Mouse (Mus musculus): ENCODE results near the gene Nkpd1. TPM values are rescaled to one million over a fixed set of nuclear protein-coding genes. Genes with fewer than 3 reads are reported as not detected.

Nkpd1 gene
- 0.06 TPM for polyA plus RNA-seq (2012; fragmentation: generic; extraction: Trizol)

DNA sequence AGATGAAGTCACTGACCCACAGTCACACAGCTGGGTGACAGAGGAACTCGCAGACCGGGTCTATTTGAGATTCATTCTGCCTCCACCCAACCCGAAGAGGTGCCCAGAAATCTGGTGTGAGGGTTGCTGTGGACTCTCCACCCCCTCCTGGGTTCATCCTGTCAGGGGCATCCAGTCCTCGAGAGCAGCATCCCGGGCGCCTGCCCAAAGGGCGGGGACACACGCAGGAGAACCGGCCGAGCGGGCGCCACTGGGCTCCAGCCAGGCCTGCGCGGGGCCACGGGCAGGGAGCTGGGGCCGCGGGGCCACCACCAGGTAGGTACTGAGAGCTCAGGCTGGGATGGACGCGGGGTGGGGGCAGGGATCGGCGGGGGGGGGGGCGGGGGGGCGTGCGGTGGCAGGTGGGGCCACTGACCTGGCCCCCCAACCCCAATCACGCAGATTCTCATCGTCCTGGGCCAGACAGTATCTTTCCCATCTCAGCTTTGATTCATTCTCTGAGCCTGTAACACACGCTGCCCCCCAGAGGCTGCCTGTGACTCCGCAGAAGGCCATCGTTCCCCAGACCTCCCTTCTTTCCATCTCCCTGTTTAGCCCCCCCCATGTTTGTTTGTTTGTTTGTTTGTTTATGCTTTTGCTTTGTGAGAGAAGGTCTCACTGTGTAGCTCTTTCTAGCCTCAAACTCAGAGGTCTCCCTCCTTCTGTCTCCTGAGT, at the start of gene Nkpd1:
Gene Nkpd1 (plus strand): TSS at position 187 of the 714 bp plus-strand sequence.
- TF ChIP-seq TCF12 (IDR thresholded peaks at IDR 0.05; ENCODE audit: insufficient read depth, poor library complexity, severe bottlenecking) (no peak), MYOD1 (IDR thresholded peaks at IDR 0.05; ENCODE audit: control insufficient read depth in 1 of 3, insufficient read length in 2 of 3, low read depth in 2 of 3) (no peak), MAX (IDR thresholded peaks at IDR 0.05; ENCODE audit: low read depth) (no peak), SRF (IDR thresholded peaks at IDR 0.05; ENCODE audit: control insufficient read depth, insufficient read length, low read depth) (no peak), USF1 (IDR thresholded peaks at IDR 0.05; ENCODE audit: low read depth) (no peak), POLR2A (IDR thresholded peaks at IDR 0.05; ENCODE audit: insufficient read length, low read depth) (no peak), CEBPB (IDR thresholded peaks at IDR 0.05; ENCODE audit: insufficient read depth, poor library complexity, severe bottlenecking) (no peak), E2F4 (IDR thresholded peaks at IDR 0.05; ENCODE audit: insufficient read depth) (no peak), TCF3 (IDR thresholded peaks at IDR 0.05; ENCODE audit: insufficient read length, low read depth) (no peak), MYOG (IDR thresholded peaks at IDR 0.05; ENCODE audit: control insufficient read depth in 1 of 3, insufficient read depth in 1 of 3, insufficient read length in 2 of 3, low read depth in 2 of 3) (no peak), POLR2AphosphoS2 (IDR thresholded peaks at IDR 0.05; ENCODE audit: insufficient read length, low read depth) (no peak), REST (IDR thresholded peaks at IDR 0.05; ENCODE audit: insufficient read depth, insufficient read length) (no peak)
- H3K27me3 ChIP-seq (ENCODE audit: control insufficient read depth, insufficient read depth, insufficient read length), result peaks cover 39% of the 10 kb centered on the region
- H3K4me2 ChIP-seq (ENCODE audit: low read depth), result peak within 1 kb of the TSS; percentile 21
- no peaks in the 10 kb centered on the region for H3K36me3 ChIP-seq (ENCODE audit: control insufficient read depth, insufficient read depth)
- no peak within 1 kb of the TSS for H3ac ChIP-seq (ENCODE audit: control insufficient read depth, insufficient read length)
- H3K79me2 ChIP-seq (ENCODE audit: control insufficient read depth, insufficient read depth), result no peaks in the 10 kb centered on the region
- no peak within 1 kb of the TSS for H3K4me3 ChIP-seq

DNA sequence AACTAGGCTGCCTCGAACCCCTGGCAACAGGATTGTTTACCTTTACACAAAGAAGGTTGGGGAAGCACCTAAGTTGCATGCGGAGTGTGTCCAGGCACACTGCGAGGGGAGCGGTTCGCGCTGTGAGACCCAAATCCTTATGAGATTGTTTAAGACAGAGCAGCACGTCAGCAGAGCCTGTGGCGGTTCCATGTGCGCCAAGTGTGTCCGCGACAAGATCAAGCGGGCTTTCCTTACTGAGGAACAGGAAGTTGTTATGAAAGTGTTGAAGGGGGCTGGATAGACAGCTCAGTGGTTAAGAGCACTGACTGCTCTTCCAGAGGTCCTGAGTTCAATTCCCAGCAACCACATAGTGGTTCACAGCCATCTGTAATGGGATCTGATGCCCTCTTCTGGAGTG, 49.4 kb upstream of the Nkpd1 start:
- Histone ChIP-seq H3K4me3 (no peak overlapping the region), H3K27me3 (ENCODE audit: control insufficient read depth, insufficient read depth, insufficient read length) (peaks cover 33% of the 10 kb centered on the region), H3K79me2 (ENCODE audit: control insufficient read depth, insufficient read depth) (no peaks in the 10 kb centered on the region), H3K36me3 (ENCODE audit: control insufficient read depth, insufficient read depth) (no peaks in the 10 kb centered on the region), H3K4me2 (ENCODE audit: low read depth) (no peak overlapping the region), H3ac (ENCODE audit: control insufficient read depth, insufficient read length) (no peak overlapping the region)
- TF ChIP-seq MYOD1 (IDR thresholded peaks at IDR 0.05; ENCODE audit: control insufficient read depth in 1 of 3, insufficient read length in 2 of 3, low read depth in 2 of 3), result no peak
- TF ChIP-seq MAX (IDR thresholded peaks at IDR 0.05; ENCODE audit: low read depth), result no peak
- TF ChIP-seq TCF3 (IDR thresholded peaks at IDR 0.05; ENCODE audit: insufficient read length, low read depth), result no peak
- TF ChIP-seq REST (IDR thresholded peaks at IDR 0.05; ENCODE audit: insufficient read depth, insufficient read length), result no peak
- TF ChIP-seq USF1 (IDR thresholded peaks at IDR 0.05; ENCODE audit: low read depth), result no peak
- TF ChIP-seq MYOG (IDR thresholded peaks at IDR 0.05; ENCODE audit: control insufficient read depth in 1 of 3, insufficient read depth in 1 of 3, insufficient read length in 2 of 3, low read depth in 2 of 3), result no peak
- no peak for TF ChIP-seq E2F4 (IDR thresholded peaks at IDR 0.05; ENCODE audit: insufficient read depth)
- TF ChIP-seq POLR2AphosphoS2 (IDR thresholded peaks at IDR 0.05; ENCODE audit: insufficient read length, low read depth), result no peak

DNA sequence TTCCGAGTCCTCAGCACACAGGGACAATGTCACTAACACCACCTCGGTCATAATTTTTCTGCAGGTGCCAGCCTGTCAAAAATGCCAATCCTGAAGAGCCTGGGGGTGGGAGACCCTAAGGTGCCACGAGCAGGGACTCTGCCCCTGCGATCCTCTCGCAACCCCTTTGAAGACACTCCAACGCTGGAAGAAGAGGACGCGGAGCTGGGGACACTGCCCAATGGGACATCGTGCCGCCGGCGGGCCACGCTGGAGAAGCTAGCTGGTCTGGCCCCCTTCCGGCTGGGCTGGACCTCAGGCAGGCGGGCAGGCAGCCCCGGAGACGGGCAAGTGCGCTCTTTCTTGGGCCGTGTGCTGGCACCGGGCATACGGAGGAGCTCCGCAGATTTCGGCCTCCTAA, 48.2 kb upstream of the Nkpd1 start:
- H3K27me3 ChIP-seq (ENCODE audit: control insufficient read depth, insufficient read depth, insufficient read length), result peaks cover 44% of the 10 kb centered on the region
- no peak overlapping the region for H3K4me3 ChIP-seq
- no peak for TF ChIP-seq TCF3 (IDR thresholded peaks at IDR 0.05; ENCODE audit: insufficient read length, low read depth)
- no peak for TF ChIP-seq TCF12 (IDR thresholded peaks at IDR 0.05; ENCODE audit: insufficient read depth, poor library complexity, severe bottlenecking)
- TF ChIP-seq MYOD1 (IDR thresholded peaks at IDR 0.05; ENCODE audit: control insufficient read depth in 1 of 3, insufficient read length in 2 of 3, low read depth in 2 of 3), result no peak
- TF ChIP-seq POLR2AphosphoS2 (IDR thresholded peaks at IDR 0.05; ENCODE audit: insufficient read length, low read depth), result no peak
- TF ChIP-seq SRF (IDR thresholded peaks at IDR 0.05; ENCODE audit: control insufficient read depth, insufficient read length, low read depth), result no peak
- TF ChIP-seq REST (IDR thresholded peaks at IDR 0.05; ENCODE audit: insufficient read depth, insufficient read length), result no peak
- TF ChIP-seq USF1 (IDR thresholded peaks at IDR 0.05; ENCODE audit: low read depth), result no peak
- no peak for TF ChIP-seq CEBPB (IDR thresholded peaks at IDR 0.05; ENCODE audit: insufficient read depth, poor library complexity, severe bottlenecking)
- no peak for TF ChIP-seq POLR2A (IDR thresholded peaks at IDR 0.05; ENCODE audit: insufficient read length, low read depth)
- TF ChIP-seq MAX (IDR thresholded peaks at IDR 0.05; ENCODE audit: low read depth), result no peak
- no peak for TF ChIP-seq MYOG (IDR thresholded peaks at IDR 0.05; ENCODE audit: control insufficient read depth in 1 of 3, insufficient read depth in 1 of 3, insufficient read length in 2 of 3, low read depth in 2 of 3)
- TF ChIP-seq E2F4 (IDR thresholded peaks at IDR 0.05; ENCODE audit: insufficient read depth), result no peak
- no peaks in the 10 kb centered on the region for H3K79me2 ChIP-seq (ENCODE audit: control insufficient read depth, insufficient read depth)
- H3K4me2 ChIP-seq (ENCODE audit: low read depth), result no peak overlapping the region
- no peak overlapping the region for H3ac ChIP-seq (ENCODE audit: control insufficient read depth, insufficient read length)
- no peaks in the 10 kb centered on the region for H3K36me3 ChIP-seq (ENCODE audit: control insufficient read depth, insufficient read depth)

DNA sequence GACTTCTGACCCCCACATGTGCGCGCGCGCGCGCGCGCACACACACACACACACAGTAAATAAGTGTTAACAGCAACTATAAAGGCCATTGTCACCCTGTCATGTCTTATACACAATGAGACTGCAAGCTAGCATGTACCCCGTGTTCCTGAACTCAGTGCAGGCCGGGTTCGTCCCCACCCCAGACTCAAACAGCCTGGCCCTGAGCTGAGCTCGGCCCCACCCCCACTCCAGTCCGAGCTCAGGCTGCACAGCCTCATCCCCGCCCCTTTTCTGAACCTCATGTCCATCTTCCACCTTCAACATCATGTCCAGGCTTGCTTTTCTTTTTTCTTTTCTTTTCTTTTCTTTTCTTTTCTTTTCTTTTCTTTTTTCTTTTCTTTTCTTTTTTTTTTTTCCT, 47.3 kb upstream of the Nkpd1 start:
- H3K79me2 ChIP-seq (ENCODE audit: control insufficient read depth, insufficient read depth), result no peaks in the 10 kb centered on the region
- H3K4me2 ChIP-seq (ENCODE audit: low read depth), result no peak overlapping the region
- no peak for TF ChIP-seq REST (IDR thresholded peaks at IDR 0.05; ENCODE audit: insufficient read depth, insufficient read length)
- no peak for TF ChIP-seq MAX (IDR thresholded peaks at IDR 0.05; ENCODE audit: low read depth)
- TF ChIP-seq CEBPB (IDR thresholded peaks at IDR 0.05; ENCODE audit: insufficient read depth, poor library complexity, severe bottlenecking), result no peak
- TF ChIP-seq TCF12 (IDR thresholded peaks at IDR 0.05; ENCODE audit: insufficient read depth, poor library complexity, severe bottlenecking), result no peak
- TF ChIP-seq MYOD1 (IDR thresholded peaks at IDR 0.05; ENCODE audit: control insufficient read depth in 1 of 3, insufficient read length in 2 of 3, low read depth in 2 of 3), result no peak
- TF ChIP-seq POLR2AphosphoS2 (IDR thresholded peaks at IDR 0.05; ENCODE audit: insufficient read length, low read depth), result no peak
- TF ChIP-seq SRF (IDR thresholded peaks at IDR 0.05; ENCODE audit: control insufficient read depth, insufficient read length, low read depth), result no peak
- TF ChIP-seq TCF3 (IDR thresholded peaks at IDR 0.05; ENCODE audit: insufficient read length, low read depth), result no peak
- TF ChIP-seq POLR2A (IDR thresholded peaks at IDR 0.05; ENCODE audit: insufficient read length, low read depth), result no peak
- no peak for TF ChIP-seq MYOG (IDR thresholded peaks at IDR 0.05; ENCODE audit: control insufficient read depth in 1 of 3, insufficient read depth in 1 of 3, insufficient read length in 2 of 3, low read depth in 2 of 3)
- no peak for TF ChIP-seq USF1 (IDR thresholded peaks at IDR 0.05; ENCODE audit: low read depth)
- no peak for TF ChIP-seq E2F4 (IDR thresholded peaks at IDR 0.05; ENCODE audit: insufficient read depth)
- no peaks in the 10 kb centered on the region for H3K36me3 ChIP-seq (ENCODE audit: control insufficient read depth, insufficient read depth)
- peaks cover 46% of the 10 kb centered on the region for H3K27me3 ChIP-seq (ENCODE audit: control insufficient read depth, insufficient read depth, insufficient read length)
- no peak overlapping the region for H3K4me3 ChIP-seq
- no peak overlapping the region for H3ac ChIP-seq (ENCODE audit: control insufficient read depth, insufficient read length)
